Mouse (Mus musculus) hematopoietic stem cell, adult 5-6 weeks (primary cell): Measurements from ENCODE around the gene Mif4gd. TPM values are rescaled to one million over a fixed set of nuclear protein-coding genes. Genes with fewer than 3 reads are reported as not detected.

Source experiments
- ATAC-seq, 2 experiments: fragments of 125-278 bp in 1 of 2; replicated peaks in 1 of 2; 2 replicates each; pipeline ENCODE4 v1.8.0; 2016 to 2017; ENCODE audit warnings: inconsistent platforms in 2 of 2, mild to moderate bottlenecking in 2 of 2, moderate number of reproducible peaks in 2 of 2, low read depth in 1 of 2, moderate TSS enrichment in 1 of 2; ENCODE audit not compliant: low FRiP score in 2 of 2, poor library complexity in 2 of 2, severe bottlenecking in 2 of 2, insufficient read depth in 1 of 2, low TSS enrichment in 1 of 2
- total RNA-seq: library from RNA; stranded (forward); fragments of 172-1452, 232-1000 nt; gene quantifications from 2 replicates; pipeline ENCODE4 v1.2.3, GENCODE M21; 2017

Gene Mif4gd
- total RNA-seq, 1 experiment from 2014 or later: 19.1 TPM

GRCm38 (mm10) chr11:115618732-115619516 is 6.2 kb upstream of the Mif4gd start:
- ATAC-seq: no peak

- ATAC-seq: no peak
Observed at GRCm38 (mm10) chr11:115618001-115618400, 5.2 kb upstream of the Mif4gd start.

- no peak for ATAC-seq
Observed at GRCm38 (mm10) chr11:115616893-115617292, 4.1 kb upstream of the Mif4gd start.

- no peak for ATAC-seq
Observed at GRCm38 (mm10) chr11:115616371-115616770, 3.6 kb upstream of the Mif4gd start.

- ATAC-seq: no peak
Observed at GRCm38 (mm10) chr11:115615875-115616274, 3.1 kb upstream of the Mif4gd start.

- ATAC-seq: no peak
Observed at GRCm38 (mm10) chr11:115615108-115615825, 2.5 kb upstream of the Mif4gd start.

- ATAC-seq: no peak
Observed at GRCm38 (mm10) chr11:115614346-115615107, 1.8 kb upstream of the Mif4gd start.

GRCm38 (mm10) chr11:115613138-115613945 is 573 bp upstream of the Mif4gd start:
- ATAC-seq: peak; percentile 13 to 25; a peak in 2 of 4 replicates

- no peak for ATAC-seq
Observed at GRCm38 (mm10) chr11:115612059-115612409, 735 bp downstream of the Mif4gd start.

- ATAC-seq: no peak
Observed at GRCm38 (mm10) chr11:115611173-115611572, 1.6 kb downstream of the Mif4gd start.

GRCm38 (mm10) chr11:115609576-115609975 is 3.2 kb downstream of the Mif4gd start:
- no peak for ATAC-seq

GRCm38 (mm10) chr11:115608421-115609399 is 4.1 kb downstream of the Mif4gd start:
- no peak for ATAC-seq

GRCm38 (mm10) chr11:115606733-115607132 is 6.0 kb downstream of the Mif4gd start:
- ATAC-seq: no peak

- ATAC-seq: peak in 1 of 2 experiments; percentile 3; a peak in 1 of 4 replicates
Observed at GRCm38 (mm10) chr11:115604304-115604696, 8.5 kb downstream of the Mif4gd start.

GRCm38 (mm10) chr11:115603476-115604303 is 9.1 kb downstream of the Mif4gd start, which contains the start of the genes Mrps7 and Gga3:
Gene Mrps7 (plus strand): TSS chr11:115603925.
Gene Gga3 (minus strand): TSS chr11:115604051.
- peak; percentile 87 to 88 for ATAC-seq
